Mouse (Mus musculus): ENCODE results near the gene Ccdc155. TPM values are rescaled to one million over a fixed set of nuclear protein-coding genes. Genes with fewer than 3 reads are reported as not detected.
A peak's percentile ranks its signal among the peaks of the same experiment; 100 is the strongest.

Gene Ccdc155
- total RNA-seq, 1 experiment from 2014 or later: 0.12 TPM

DNA sequence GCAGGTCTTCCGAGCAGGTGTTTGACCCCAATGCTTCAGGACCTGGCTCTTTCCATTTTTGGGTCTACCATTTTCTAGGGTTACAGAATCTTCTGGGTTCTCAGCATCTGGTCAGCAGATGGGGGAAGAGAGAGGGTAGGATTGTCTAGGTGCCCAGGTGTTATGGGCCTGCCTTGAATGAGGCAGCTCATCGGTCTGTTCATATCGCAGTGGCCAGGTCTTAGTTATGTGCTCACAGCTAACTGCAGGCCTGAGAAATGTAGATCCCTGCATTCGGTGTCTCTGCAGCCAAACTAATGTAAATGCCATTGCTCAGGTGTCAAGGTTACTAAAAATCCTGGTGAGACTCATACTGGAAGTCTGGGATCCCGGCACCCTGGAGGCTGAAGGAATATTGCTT is 21.7 kb upstream of the Ccdc155 start:
- no peak for DNase-seq

DNA sequence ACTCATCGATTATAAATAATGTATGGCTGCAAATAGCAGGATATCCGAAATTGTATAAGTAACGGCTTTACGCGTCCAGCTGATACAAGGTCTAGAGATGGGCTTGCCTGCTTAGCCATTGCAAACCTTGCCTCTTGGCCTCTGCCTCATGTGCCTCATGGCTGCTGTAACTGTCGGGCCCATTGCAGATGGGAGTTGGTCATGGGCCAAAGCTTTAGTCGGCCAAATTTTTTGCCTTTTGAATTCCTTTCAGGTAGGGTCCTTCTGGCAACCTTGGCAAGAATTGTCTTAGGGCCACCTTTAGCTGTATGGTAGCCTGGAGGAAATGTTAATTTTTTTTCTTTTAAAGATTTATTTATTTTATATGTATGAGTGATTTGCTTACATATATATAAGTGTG is 20.1 kb upstream of the Ccdc155 start:
- DNase-seq: no peak

DNA sequence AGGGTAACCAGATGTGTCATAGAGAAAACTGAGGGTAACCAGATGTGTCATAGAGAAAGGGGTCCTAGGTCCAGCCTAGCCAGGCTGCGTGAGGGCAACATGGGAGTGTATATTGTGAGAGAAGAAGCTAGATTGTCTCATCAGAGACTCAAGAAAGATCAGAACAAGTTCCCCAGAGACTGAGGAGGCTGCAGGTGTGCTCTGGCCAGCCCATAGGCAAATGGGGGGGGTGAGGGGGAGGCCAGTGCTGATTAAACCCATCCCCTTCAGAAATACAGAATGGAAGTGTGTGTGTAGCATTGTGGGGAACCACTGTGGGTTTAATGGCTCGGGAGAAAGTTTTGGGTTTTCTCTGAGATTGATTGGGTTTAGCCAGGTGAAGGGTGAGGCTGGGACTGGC is 17.0 kb upstream of the Ccdc155 start:
- DNase-seq: no peak

GRCm38 (mm10) chr7:45216442-45217183 is 11.9 kb upstream of the Ccdc155 start:
- peak; percentile 71 for DNase-seq

- peak; percentile 61 for DNase-seq
Observed at GRCm38 (mm10) chr7:45215673-45216441, 11.2 kb upstream of the Ccdc155 start, which contains the start of gene Tead2. TSS of gene Tead2 (plus strand) at chr7:45215753.

DNA sequence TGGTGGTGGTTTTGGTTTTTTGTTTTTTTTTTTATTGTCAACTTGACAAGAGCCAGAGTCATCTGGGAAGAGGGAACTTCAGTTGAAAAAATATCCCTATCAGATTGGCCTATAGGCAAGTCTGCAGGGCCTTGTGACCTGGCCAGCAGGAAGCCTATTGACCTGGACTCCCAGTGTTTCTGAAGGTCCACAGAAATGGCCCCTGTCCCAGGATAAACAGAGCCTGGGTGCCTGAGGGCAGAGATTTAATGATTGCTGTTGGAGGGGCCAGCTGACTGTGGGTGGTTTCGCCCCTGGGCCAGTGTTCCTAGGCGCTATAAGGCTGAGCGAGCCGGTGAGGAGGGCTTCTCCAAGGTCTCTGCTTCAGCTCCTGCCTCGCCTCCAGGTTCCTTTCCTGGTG is 9.0 kb upstream of the Ccdc155 start:
- no peak for DNase-seq

GRCm38 (mm10) chr7:45212356-45212755 is 7.7 kb upstream of the Ccdc155 start:
- no peak for DNase-seq

GRCm38 (mm10) chr7:45211851-45212251 is 7.2 kb upstream of the Ccdc155 start, which contains the start of gene Dkkl1:
TSS of gene Dkkl1 (minus strand) at chr7:45212147.
- no peak for DNase-seq

GRCm38 (mm10) chr7:45211070-45211469 is 6.4 kb upstream of the Ccdc155 start:
- no peak for DNase-seq

DNA sequence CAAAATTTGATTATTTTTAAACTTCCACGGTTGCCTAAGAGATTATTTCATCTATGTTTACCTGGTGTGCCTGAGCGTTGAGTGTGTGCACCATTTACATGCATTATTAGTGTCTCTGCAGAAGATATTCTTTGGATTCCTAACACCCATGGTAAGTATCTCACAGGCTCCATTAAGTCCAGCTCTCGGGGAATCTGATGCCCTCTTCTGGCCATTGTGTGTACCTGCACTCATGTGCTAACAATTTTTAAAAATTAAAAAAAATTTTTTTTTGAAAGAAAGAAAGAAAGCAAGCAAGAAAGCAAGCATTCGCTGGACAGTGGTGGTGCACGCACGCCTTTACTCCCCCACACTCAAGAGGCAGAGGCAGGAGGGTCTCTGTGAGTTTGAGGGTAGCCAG is 3.6 kb upstream of the Ccdc155 start:
- no peak for DNase-seq

DNA sequence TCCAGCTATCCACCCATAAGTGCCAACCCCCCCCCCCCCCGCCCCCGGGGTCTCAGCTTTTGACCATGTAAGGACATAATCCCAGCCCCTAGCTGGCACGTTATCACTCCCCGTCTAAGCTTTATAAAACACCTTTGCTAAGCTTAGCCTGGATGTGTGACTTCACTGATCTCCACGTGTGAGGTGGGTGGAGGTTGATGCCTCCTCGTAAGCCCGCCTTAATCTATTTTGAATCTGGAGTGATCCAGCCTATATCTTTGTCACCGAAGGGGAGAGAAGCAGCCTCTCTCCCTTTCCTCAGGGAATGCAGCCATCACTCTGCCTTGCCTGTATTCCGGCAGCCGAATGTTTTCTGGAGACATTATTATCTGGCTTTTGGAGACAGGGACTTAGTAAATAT is 2.0 kb downstream of the Ccdc155 start:
- no peak for DNase-seq

- DNase-seq: no peak
Observed at GRCm38 (mm10) chr7:45198961-45199360, 5.7 kb downstream of the Ccdc155 start.

DNA sequence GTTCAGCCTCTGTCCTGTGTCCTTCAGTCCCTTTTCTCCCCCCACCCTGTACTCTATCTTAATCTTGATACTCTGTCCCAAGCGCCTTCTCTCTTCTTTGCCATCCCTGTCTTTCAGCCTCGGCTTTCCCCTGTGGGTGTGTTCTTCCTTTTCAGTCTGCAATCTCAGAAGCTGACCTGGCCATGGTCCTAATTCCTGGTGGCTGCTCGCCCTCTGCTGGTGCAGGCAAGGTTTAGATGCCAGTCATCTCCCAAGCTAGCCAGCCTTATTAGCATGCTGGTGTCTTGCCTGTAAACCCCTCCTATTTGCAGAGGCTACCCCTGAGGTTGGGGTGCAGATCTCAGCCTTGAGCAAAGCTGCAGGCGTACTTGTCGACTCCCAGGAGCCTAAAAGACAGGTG is 6.3 kb downstream of the Ccdc155 start:
- DNase-seq: peak; percentile 76

DNA sequence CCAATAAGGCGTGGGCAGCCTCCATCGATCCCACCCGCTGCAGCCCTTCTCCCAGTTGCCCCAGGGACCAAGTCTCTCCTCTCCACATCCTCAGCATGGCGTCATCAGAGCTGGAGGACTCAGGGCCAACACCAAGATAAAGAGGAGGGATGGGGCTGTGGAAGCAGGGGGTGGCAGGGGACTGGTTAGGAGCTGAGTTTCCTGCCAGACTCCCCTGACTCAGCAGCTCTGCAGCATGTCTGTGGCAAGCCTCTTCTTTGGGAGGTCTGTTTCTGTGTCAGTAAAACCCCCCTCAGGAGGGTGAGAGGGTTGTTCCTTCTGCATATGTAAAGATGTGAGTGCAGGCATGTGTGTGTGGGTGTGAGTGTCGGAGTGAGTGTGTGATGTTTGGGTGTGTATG is 7.7 kb downstream of the Ccdc155 start:
- no peak for DNase-seq

DNA sequence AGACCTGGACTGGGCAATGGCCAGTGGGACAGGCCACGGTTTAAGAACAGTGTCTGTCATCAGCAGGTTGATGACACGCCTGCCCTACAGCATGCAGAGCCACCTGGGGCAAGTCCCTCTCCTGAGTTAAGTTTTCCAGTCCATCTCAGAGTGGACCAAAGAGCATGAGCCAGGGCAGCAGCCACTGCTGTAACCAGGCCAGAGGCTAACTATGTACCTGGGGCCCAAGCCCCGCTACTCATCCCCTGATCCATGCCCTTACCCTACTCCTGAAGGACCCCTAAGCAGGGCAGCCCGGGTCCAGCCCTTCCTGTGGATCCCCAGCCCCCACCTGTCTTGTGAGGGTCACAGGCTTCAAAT is 8.5 kb downstream of the Ccdc155 start:
- no peak for DNase-seq

- no peak for DNase-seq
Observed at GRCm38 (mm10) chr7:45195341-45196175, 9.1 kb downstream of the Ccdc155 start.

GRCm38 (mm10) chr7:45193871-45194785 is 10.6 kb downstream of the Ccdc155 start:
- no peak for DNase-seq

- no peak for DNase-seq
Observed at GRCm38 (mm10) chr7:45193406-45193805, 11.3 kb downstream of the Ccdc155 start.

GRCm38 (mm10) chr7:45192585-45193310 is 11.9 kb downstream of the Ccdc155 start:
- no peak for DNase-seq

GRCm38 (mm10) chr7:45191803-45192363 is 12.8 kb downstream of the Ccdc155 start:
- DNase-seq: no peak

GRCm38 (mm10) chr7:45191161-45191560 is 13.5 kb downstream of the Ccdc155 start:
- DNase-seq: no peak
